Mouse (Mus musculus) intestine, embryonic 15.5 days (tissue): ENCODE measurements around the gene Zfp945. TPM values are rescaled to one million over a fixed set of nuclear protein-coding genes. Genes with fewer than 3 reads are reported as not detected.

ENCODE experiments used
- polyA plus RNA-seq: library from polyadenylated mRNA; unstranded; fragments of >200 nt; fragmentation: Nextera tagmentation; extraction: Ambion mirVana; gene quantifications from 2 replicates; pipeline ENCODE4 v1.2.1, GENCODE M21; 2015

The Zfp945 gene
- polyA plus RNA-seq, 1 experiment from 2014 or later = 15.0 TPM

Other genes with a start within 250 kb of the Zfp945 start
- gene Vmn2r113, start 75.8 kb upstream of the Zfp945 start, polyA plus RNA-seq = not detected in 2 replicates
- not detected in 2 replicates for gene Vmn2r-ps130, start 194.0 kb upstream of the Zfp945 start, polyA plus RNA-seq